Mouse (Mus musculus) kidney, embryonic 16.5 days (tissue): ENCODE results near the gene Epn1. TPM values are rescaled to one million over a fixed set of nuclear protein-coding genes. Genes with fewer than 3 reads are reported as not detected.
A peak's percentile ranks its signal among the peaks of the same experiment; 100 is the strongest.

ENCODE experiments used
- ATAC-seq: fragments of 200-750 bp; cut with Nextera tagmentation; 2 replicates; pipeline ENCODE4 v1.8.0; 2017; ENCODE audit warnings: moderate TSS enrichment; ENCODE audit not compliant: low FRiP score, low TSS enrichment
- H3K27ac ChIP-seq: fragments of 300-500 bp; sonication (generic); 2 replicates; pipeline ENCODE4 v1.5.1; 2014; ENCODE audit warnings: low read length
- H3K27me3 ChIP-seq: fragments of 300-500 bp; sonication (generic); 2 replicates; pipeline ENCODE4 v1.6.1; 2014; ENCODE audit warnings: low read length, control low read depth, mixed read lengths; ENCODE audit not compliant: insufficient read depth
- H3K36me3 ChIP-seq: fragments of 300-500 bp; sonication (generic); 2 replicates; pipeline ENCODE4 v1.6.1; 2014; ENCODE audit warnings: low read length, control low read depth, mixed read lengths; ENCODE audit not compliant: insufficient read depth
- H3K4me1 ChIP-seq: fragments of 300-500 bp; sonication (generic); 2 replicates; pipeline ENCODE4 v1.6.1; 2014; ENCODE audit warnings: low read length, control low read depth, mixed read lengths; ENCODE audit not compliant: insufficient read depth
- H3K4me2 ChIP-seq: fragments of 300-500 bp; sonication (generic); replicated peaks from 2 replicates; pipeline ENCODE4 v1.6.1; 2014; ENCODE audit warnings: low read depth, low read length
- H3K4me3 ChIP-seq: fragments of 300-500 bp; sonication (generic); 2 replicates; pipeline ENCODE4 v1.5.1; 2014; ENCODE audit warnings: mild to moderate bottlenecking, low read length
- H3K9ac ChIP-seq: fragments of 300-500 bp; sonication (generic); replicated peaks from 2 replicates; pipeline ENCODE4 v1.6.1; 2014; ENCODE audit warnings: low read length
- H3K9me3 ChIP-seq: fragments of 300-500 bp; sonication (generic); 2 replicates; pipeline ENCODE4 v1.6.1; 2016; ENCODE audit warnings: low read length, control low read depth
- WGBS: fragments of 180-500 bp; shearing (Covaris S2); extraction: QIAGEN DNeasy Blood & Tissue Kit; methylation state at CpG from one replicate; pipeline ENCODE4 v1.1.7; 2014; 5-methylcytosine and 5-hydroxymethylcytosine counted together
- microRNA-seq: library from miRNA; unstranded; fragments of <30 nt; microRNA quantifications from one replicate; pipeline ENCODE4, GENCODE M21; 2016
- polyA plus RNA-seq: library from polyadenylated mRNA; unstranded; fragments of >200 nt; fragmentation: Nextera tagmentation; extraction: Ambion mirVana; gene quantifications from 2 replicates; pipeline ENCODE4 v1.2.1, GENCODE M21; 2015

Epn1 gene
- polyA plus RNA-seq, 1 experiment from 2014 or later = 66.6 TPM

DNA sequence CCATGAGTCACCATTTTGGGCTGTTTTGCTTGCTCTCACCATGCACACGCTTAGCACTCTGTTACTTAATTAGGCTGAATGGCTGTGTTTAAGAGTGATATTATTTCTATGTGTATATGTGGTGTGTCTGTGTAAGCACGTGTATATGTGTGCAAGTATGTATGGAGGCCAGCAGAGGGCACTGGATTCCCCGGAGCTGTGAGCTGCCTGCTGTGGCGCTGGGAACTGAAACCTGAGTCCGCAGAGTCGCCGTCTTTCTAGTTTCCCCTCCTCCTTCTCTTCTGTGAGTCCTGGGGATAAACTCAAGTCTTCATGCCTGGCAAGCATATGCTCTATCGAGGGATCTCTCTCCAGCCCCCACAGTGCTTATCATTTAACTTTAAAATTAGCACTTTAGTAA lies 29.3 kb downstream of the Epn1 start:
- Histone ChIP-seq H3K4me2 (no peak overlapping the region), H3K9ac (no peak overlapping the region), H3K27ac (no peak overlapping the region), H3K4me1 (no peaks in the 10 kb centered on the region), H3K4me3 (no peak overlapping the region), H3K27me3 (no peaks in the 10 kb centered on the region), H3K36me3 (no peaks in the 10 kb centered on the region), H3K9me3 (0 out of 2 replicates have a peak, but pooled peaks cover 4% of the 10 kb centered on the region)
- ATAC-seq = no peak
- 81% methylated on average over 8 of the region's 8 CpGs for WGBS

DNA sequence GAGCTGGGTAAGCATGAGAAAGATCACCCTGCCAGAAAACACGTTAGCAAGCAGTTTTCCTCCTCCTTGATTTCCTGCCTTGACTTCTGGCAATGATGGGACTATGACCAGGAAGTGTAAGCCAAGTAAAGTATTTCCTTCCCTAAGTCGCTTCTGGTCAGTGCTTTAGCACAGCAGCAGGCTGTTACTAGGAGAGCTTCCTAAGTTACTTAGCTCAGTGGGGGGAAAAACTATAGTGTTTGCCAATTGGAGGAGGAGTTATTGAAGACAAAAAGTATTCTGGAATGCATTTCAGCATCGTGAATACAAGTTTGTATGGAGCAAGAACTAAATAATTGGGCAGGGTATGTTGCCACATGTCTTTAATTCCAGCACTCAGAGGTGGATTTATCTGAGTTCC lies 32.7 kb downstream of the Epn1 start:
- Histone ChIP-seq H3K4me3 (no peak overlapping the region), H3K27me3 (no peaks in the 10 kb centered on the region), H3K4me1 (no peaks in the 10 kb centered on the region), H3K9ac (no peak overlapping the region), H3K4me2 (no peak overlapping the region), H3K9me3 (0 out of 2 replicates have a peak, but pooled peaks cover 4% of the 10 kb centered on the region), H3K36me3 (no peaks in the 10 kb centered on the region), H3K27ac (no peak overlapping the region)
- 36% methylated on average over 3 of the region's 3 CpGs for WGBS
- ATAC-seq = no peak

DNA sequence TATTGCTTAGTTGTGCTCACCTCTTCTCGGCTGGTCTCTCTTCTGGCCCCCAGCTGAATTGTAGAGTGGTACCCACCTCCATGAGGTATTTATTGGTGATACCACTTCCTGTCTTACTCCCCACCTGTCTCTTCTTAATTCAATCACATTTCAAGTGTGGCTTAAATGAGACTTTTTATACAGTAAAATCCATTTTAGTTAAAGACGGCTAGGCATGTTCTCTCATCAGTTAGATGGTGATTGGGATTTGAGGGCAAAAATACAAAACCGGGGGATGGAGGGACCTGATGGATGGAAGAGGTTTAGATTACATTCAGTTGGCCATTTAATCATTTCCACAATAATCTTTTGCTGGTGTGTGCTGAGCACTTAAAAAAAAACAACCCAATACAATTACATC lies 36.8 kb downstream of the Epn1 start, which contains the start of gene Rfpl4:
TSS of gene Rfpl4 (minus strand) at position 101 of the 400 bp plus-strand sequence.
- 80% methylated on average over 3 of the region's 3 CpGs for WGBS
- Histone ChIP-seq H3K9ac (no peak within 1 kb of the TSS), H3K27me3 (no peaks in the 10 kb centered on the region), H3K4me1 (no peaks in the 10 kb centered on the region), H3K9me3 (no peaks in the 10 kb centered on the region), H3K4me2 (no peak within 1 kb of the TSS), H3K4me3 (no peak within 1 kb of the TSS), H3K27ac (no peak within 1 kb of the TSS), H3K36me3 (no peaks in the 10 kb centered on the region)
- ATAC-seq = no peak

DNA sequence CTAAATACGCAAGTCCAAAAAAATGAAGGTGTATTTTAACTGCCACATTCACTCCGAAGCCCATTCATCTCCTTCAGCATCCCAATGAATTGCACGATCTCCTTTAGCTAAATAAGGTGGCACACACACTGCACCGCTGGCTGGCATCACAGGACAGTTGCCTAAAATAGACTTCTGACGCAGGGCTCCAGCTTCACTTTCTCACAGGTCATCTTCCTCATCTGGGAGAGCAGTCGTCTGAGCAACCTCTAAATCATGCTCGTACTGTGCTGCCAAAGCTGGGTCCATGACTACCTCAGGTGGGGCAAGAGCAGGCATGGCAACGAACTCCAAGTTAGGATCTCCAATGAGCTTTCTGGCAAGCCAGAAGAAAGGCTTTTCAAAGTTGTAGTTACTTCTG lies 45.0 kb downstream of the Epn1 start:
- H3K4me1 ChIP-seq = peaks cover 4% of the 10 kb centered on the region; the same call in 1 of the 2 replicates
- H3K27ac ChIP-seq = no peak overlapping the region
- no peak overlapping the region for H3K4me3 ChIP-seq
- H3K9me3 ChIP-seq = no peaks in the 10 kb centered on the region
- H3K4me2 ChIP-seq = no peak overlapping the region
- no peaks in the 10 kb centered on the region for H3K36me3 ChIP-seq
- no peak overlapping the region for H3K9ac ChIP-seq
- ATAC-seq = no peak
- no peaks in the 10 kb centered on the region; the same call in 1 of the 2 replicates for H3K27me3 ChIP-seq
- WGBS = 87% methylated on average over 8 of the region's 8 CpGs

DNA sequence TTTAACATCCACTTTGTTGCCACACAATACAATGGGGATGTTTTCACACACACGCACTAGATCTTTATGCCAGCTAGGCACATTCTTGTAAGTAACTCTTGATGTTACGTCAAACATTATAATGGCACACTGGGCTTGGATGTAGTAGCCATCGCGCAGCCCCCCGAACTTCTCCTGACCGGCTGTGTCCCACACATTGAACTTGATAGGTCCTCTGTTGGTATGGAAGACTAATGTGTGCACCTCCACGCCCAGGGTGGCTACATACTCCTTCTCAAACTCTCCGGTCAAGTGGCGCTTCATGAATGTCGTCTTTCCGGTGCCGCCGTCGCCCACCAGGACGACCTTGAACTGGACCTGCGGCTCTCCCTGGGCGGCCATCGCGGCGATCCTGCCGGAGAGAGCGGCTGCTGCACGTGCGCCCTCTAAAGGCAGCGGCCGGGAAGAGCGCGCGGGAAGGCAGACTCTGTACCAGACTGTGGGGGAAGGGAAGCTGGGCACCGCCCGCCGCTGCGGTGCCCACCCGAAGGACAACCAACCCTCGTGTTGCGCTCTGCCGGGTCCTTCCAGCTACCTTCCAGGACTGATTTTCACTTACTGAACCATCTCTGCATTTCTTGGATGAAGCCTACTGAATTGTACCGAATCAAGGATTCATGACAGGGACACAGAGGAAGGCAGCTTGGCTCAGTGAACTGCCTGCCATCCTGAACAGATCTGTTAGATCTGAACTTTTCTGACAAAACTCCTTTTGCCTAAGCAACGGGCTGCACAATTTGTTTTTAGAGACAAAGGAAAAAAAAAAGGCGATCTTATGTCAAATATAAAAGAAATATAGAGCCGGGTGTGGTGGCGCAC lies 45.7 kb downstream of the Epn1 start, which contains the start of gene Rasl2-9:
TSS of gene Rasl2-9 (minus strand) at position 402 of the 858 bp plus-strand sequence.
- ATAC-seq = peak; percentile 91
- H3K36me3 ChIP-seq = no peaks in the 10 kb centered on the region
- H3K9ac ChIP-seq = peak within 1 kb of the TSS; percentile 64
- peak within 1 kb of the TSS; percentile 69 for H3K4me2 ChIP-seq
- peaks cover 4% of the 10 kb centered on the region; the same call in 1 of the 2 replicates for H3K4me1 ChIP-seq
- H3K4me3 ChIP-seq = peak within 1 kb of the TSS; percentile 46
- no peaks in the 10 kb centered on the region; the same call in 1 of the 2 replicates for H3K27me3 ChIP-seq
- WGBS = 19% methylated on average over 42 of the region's 42 CpGs
- no peak within 1 kb of the TSS for H3K27ac ChIP-seq
- no peaks in the 10 kb centered on the region for H3K9me3 ChIP-seq

Small RNA genes lying within 50 kb of the gene (microRNA-seq; reads per million reads assigned to microRNA genes)
- gene Gm26217 = not detected

Other genes starting within 250 kb of the Epn1 start
- gene Shisa7, start 235.5 kb upstream of the Epn1 start, polyA plus RNA-seq = 0.84 and 1.1 TPM in 2 replicates
- 9.2 and 9.7 TPM in 2 replicates for gene Isoc2b, start 210.0 kb upstream of the Epn1 start, polyA plus RNA-seq
- gene Isoc2a, start 203.1 kb upstream of the Epn1 start, polyA plus RNA-seq = 1.2 and 1.4 TPM in 2 replicates
- gene Gm36210, start 173.7 kb upstream of the Epn1 start, polyA plus RNA-seq = not detected in 2 replicates
- gene Zfp628, start 165.0 kb upstream of the Epn1 start, polyA plus RNA-seq = 3.6 and 4.2 TPM in 2 replicates
- 5.8 and 6.2 TPM in 2 replicates for gene Nat14, start 158.2 kb upstream of the Epn1 start, polyA plus RNA-seq
- 2.3 and 2.8 TPM in 2 replicates for gene Ssc5d, start 154.4 kb upstream of the Epn1 start, polyA plus RNA-seq
- 0.26 and 0.41 TPM in 2 replicates for gene Sbk2, start 115.8 kb upstream of the Epn1 start, polyA plus RNA-seq
- gene Sbk3, start 109.1 kb upstream of the Epn1 start, polyA plus RNA-seq = not detected in 2 replicates
- gene Zfp579, start 84.1 kb upstream of the Epn1 start, polyA plus RNA-seq = 31.3 and 40.5 TPM in 2 replicates
- gene Zfp524, start 65.8 kb upstream of the Epn1 start, polyA plus RNA-seq = 14.4 and 15.2 TPM in 2 replicates
- 41.9 and 44.2 TPM in 2 replicates for gene Fiz1, start 65.5 kb upstream of the Epn1 start, polyA plus RNA-seq
- 1.7 and 1.9 TPM in 2 replicates for gene Gm44973, start 64.7 kb upstream of the Epn1 start, polyA plus RNA-seq
- 6.6 and 7.6 TPM in 2 replicates for gene Zfp865, start 59.9 kb upstream of the Epn1 start, polyA plus RNA-seq
- gene Ccdc106, start 59.7 kb upstream of the Epn1 start, polyA plus RNA-seq = 27.1 and 30.3 TPM in 2 replicates
- 1.3 TPM in 1 of 2 replicates, not detected in the other for gene 4632433K11Rik, start 46.1 kb upstream of the Epn1 start, polyA plus RNA-seq
- 8.1 and 8.2 TPM in 2 replicates for gene Zfp784, start 41.8 kb upstream of the Epn1 start, polyA plus RNA-seq
- gene Zfp580, start 28.7 kb upstream of the Epn1 start, polyA plus RNA-seq = 35.0 and 44.0 TPM in 2 replicates
- gene U2af2, start 18.1 kb upstream of the Epn1 start, polyA plus RNA-seq = 136 and 139 TPM in 2 replicates
- gene Rfpl4, start 36.7 kb downstream of the Epn1 start, polyA plus RNA-seq = not detected in 2 replicates
- gene Rasl2-9, start 45.7 kb downstream of the Epn1 start, polyA plus RNA-seq = 0.23 and 0.69 TPM in 2 replicates
- not detected in 2 replicates for gene Vmn1r55, start 69.4 kb downstream of the Epn1 start, polyA plus RNA-seq
- not detected in 2 replicates for gene Vmn1r56, start 116.5 kb downstream of the Epn1 start, polyA plus RNA-seq
- not detected in 2 replicates for gene Vmn1r57, start 138.3 kb downstream of the Epn1 start, polyA plus RNA-seq